Mouse (Mus musculus): ENCODE results near the gene Phf23. TPM values are rescaled to one million over a fixed set of nuclear protein-coding genes. Genes with fewer than 3 reads are reported as not detected.

Gene Phf23
- polyA plus RNA-seq, 1 experiment from 2014 or later, result 28.8 TPM

DNA sequence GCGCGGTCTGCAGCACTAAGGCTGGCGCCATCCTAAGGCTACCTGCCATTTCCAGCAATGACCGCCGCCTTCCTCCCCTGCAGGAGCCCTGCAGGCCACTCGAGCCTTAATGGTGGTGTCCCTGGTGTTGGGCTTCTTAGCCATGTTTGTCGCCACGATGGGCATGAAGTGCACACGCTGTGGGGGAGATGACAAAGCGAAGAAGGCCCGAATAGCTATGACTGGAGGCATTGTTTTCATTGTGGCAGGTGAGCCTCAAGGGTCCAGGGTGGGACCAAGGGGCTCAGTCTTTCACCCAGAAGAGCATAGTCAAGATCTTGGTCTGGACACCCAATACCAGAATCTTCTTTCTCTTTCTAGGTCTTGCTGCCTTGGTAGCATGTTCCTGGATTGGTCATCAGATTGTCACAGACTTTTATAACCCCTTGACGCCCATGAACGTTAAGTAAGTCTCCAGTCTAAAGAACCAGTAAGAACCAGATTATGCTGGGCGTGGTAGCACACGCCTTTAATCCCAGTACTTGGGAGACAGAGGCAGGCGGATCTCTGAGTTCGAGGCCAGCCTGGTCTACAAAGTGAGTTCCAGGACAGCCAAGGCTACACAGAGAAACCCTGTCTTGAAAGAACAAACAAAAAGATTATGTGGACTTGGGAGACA is 28.6 kb upstream of the Phf23 start:
- no peaks in the 10 kb centered on the region for H3K9me3 ChIP-seq (ENCODE audit: control insufficient read depth, low read length)
- WGBS, result 37% methylated on average over 15 of the region's 17 CpGs
- H3K4me2 ChIP-seq (ENCODE audit: low read depth, low read length), result peak overlapping the region; percentile 38
- peaks cover 19% of the 10 kb centered on the region for H3K36me3 ChIP-seq (ENCODE audit: control insufficient read depth, insufficient read depth, low read length)
- H3K27me3 ChIP-seq (ENCODE audit: control insufficient read depth, insufficient read depth, low read length), result peaks cover 48% of the 10 kb centered on the region
- H3K9ac ChIP-seq (replicated peaks; ENCODE audit: low read depth, low read length), result no peak overlapping the region
- H3K27ac ChIP-seq (ENCODE audit: low read depth, low read length), result no peak overlapping the region
- no peak for ATAC-seq (ENCODE audit: low read depth)
- H3K4me1 ChIP-seq (ENCODE audit: control insufficient read depth, insufficient read depth, low read length), result peaks cover 9% of the 10 kb centered on the region; the same call in 1 of the 2 replicates
- H3K4me3 ChIP-seq (ENCODE audit: low read depth, low read length), result peak overlapping the region; percentile 21; the same call in 1 of the 2 replicates

DNA sequence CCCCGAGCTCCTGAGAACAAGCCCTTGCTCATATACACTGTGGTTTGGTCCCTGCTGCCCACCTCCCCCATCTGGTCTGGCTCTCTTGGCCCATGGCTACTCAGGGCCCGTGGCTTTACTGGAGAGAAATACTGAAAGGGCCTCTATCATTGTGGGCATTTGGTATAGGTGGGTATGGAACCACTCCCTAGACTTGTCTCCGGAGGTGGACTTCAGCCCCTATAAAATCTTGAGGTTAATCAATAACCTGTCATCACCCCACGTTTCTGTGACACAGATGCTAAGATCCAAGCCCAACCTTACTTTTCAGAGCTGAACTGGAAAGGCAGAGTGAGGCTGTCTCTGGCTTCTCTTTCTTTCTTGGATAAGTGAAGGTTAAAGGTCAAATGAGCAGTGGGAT is 26.8 kb upstream of the Phf23 start:
- Histone ChIP-seq H3K27me3 (ENCODE audit: control insufficient read depth, insufficient read depth, low read length) (peaks cover 38% of the 10 kb centered on the region), H3K4me2 (ENCODE audit: low read depth, low read length) (no peak overlapping the region), H3K36me3 (ENCODE audit: control insufficient read depth, insufficient read depth, low read length) (peaks cover 23% of the 10 kb centered on the region), H3K4me1 (ENCODE audit: control insufficient read depth, insufficient read depth, low read length) (peaks cover 9% of the 10 kb centered on the region; the same call in 1 of the 2 replicates), H3K9ac (replicated peaks; ENCODE audit: low read depth, low read length) (no peak overlapping the region), H3K27ac (ENCODE audit: low read depth, low read length) (no peak overlapping the region), H3K9me3 (ENCODE audit: control insufficient read depth, low read length) (no peaks in the 10 kb centered on the region), H3K4me3 (ENCODE audit: low read depth, low read length) (no peak overlapping the region)
- WGBS, result 82% methylated on average over 4 of the region's 4 CpGs
- no peak for ATAC-seq (ENCODE audit: low read depth)

DNA sequence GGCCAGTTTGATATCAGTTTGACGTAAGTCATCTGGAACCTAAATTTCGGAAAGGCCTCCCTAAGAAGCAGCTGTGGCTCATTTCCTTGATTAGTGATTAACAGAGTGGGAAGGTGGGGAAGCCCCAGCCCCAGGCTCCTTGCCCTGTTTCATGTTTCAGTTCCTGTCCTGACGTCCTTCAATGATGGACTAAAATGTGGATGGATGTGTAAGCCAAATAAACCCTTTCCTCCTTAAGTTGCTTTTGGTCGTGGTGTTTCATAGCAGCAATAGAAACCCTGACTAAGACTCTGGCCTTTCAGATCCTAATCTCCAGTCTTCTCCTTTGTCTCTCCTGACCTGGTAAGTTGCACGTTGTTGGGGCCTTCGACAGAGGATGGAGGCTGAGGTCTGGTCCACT is 25.4 kb upstream of the Phf23 start:
- 90% methylated on average over 6 of the region's 6 CpGs for WGBS
- Histone ChIP-seq H3K4me1 (ENCODE audit: control insufficient read depth, insufficient read depth, low read length) (peaks cover 6% of the 10 kb centered on the region; the same call in 1 of the 2 replicates), H3K36me3 (ENCODE audit: control insufficient read depth, insufficient read depth, low read length) (peaks cover 35% of the 10 kb centered on the region)

DNA sequence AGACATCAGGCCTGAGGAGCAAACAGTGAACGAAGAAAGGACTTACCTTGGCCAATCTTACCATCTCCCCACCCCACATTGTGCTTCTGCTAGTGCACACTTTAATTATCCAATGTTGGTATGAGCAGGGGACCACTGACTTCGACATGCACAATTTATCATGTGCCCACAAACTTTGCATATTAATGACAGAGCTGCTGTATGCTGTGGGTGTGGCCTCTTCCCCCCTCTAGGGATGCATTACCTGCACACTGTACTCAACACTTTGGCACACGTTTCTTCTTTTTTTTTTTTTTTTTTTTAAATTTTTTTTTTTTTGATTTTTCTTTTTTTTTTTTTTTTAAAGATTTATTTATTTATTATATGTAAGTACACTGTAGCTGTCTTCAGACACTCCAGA is 24.8 kb upstream of the Phf23 start:
- H3K36me3 ChIP-seq (ENCODE audit: control insufficient read depth, insufficient read depth, low read length), result peaks cover 36% of the 10 kb centered on the region
- 88% methylated on average over 3 of the region's 3 CpGs for WGBS
- no peaks in the 10 kb centered on the region for H3K9me3 ChIP-seq (ENCODE audit: control insufficient read depth, low read length)
- H3K27me3 ChIP-seq (ENCODE audit: control insufficient read depth, insufficient read depth, low read length), result peaks cover 20% of the 10 kb centered on the region
- H3K9ac ChIP-seq (replicated peaks; ENCODE audit: low read depth, low read length), result no peak overlapping the region
- H3K4me3 ChIP-seq (ENCODE audit: low read depth, low read length), result no peak overlapping the region
- H3K27ac ChIP-seq (ENCODE audit: low read depth, low read length), result no peak overlapping the region
- ATAC-seq (ENCODE audit: low read depth), result no peak
- H3K4me2 ChIP-seq (ENCODE audit: low read depth, low read length), result no peak overlapping the region
- peaks cover 4% of the 10 kb centered on the region; the same call in 1 of the 2 replicates for H3K4me1 ChIP-seq (ENCODE audit: control insufficient read depth, insufficient read depth, low read length)

More for the DNA sequence above, 25.4 kb upstream of the Phf23 start:
- ATAC-seq (ENCODE audit: low read depth), result no peak
- Histone ChIP-seq H3K27ac (ENCODE audit: low read depth, low read length) (no peak overlapping the region), H3K27me3 (ENCODE audit: control insufficient read depth, insufficient read depth, low read length) (peaks cover 25% of the 10 kb centered on the region), H3K9ac (replicated peaks; ENCODE audit: low read depth, low read length) (no peak overlapping the region), H3K4me3 (ENCODE audit: low read depth, low read length) (no peak overlapping the region), H3K9me3 (ENCODE audit: control insufficient read depth, low read length) (no peaks in the 10 kb centered on the region), H3K4me2 (ENCODE audit: low read depth, low read length) (no peak overlapping the region)

DNA sequence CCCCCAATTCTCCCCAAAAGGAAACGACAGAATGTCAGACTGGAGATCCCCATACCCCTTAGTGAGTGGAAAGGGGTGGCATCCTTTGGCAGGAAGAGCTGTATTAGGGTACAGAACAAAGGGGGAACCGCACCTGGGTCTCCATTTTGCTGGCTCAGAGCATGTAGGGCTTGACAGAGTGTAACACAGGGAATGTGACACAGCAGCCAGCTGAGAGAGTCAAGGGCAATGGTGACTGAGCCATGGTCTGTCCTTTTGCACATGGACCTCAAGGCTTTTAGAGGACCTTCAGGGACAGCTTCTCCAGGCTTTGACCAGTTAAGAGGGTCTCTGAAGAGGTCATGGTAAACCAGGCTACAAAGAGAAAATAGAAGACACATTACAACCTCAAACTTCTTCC is 20.7 kb upstream of the Phf23 start:
- peaks cover 26% of the 10 kb centered on the region for H3K36me3 ChIP-seq (ENCODE audit: control insufficient read depth, insufficient read depth, low read length)
- WGBS, result 92% methylated on average over 2 of the region's 2 CpGs
- ATAC-seq (ENCODE audit: low read depth), result no peak

DNA sequence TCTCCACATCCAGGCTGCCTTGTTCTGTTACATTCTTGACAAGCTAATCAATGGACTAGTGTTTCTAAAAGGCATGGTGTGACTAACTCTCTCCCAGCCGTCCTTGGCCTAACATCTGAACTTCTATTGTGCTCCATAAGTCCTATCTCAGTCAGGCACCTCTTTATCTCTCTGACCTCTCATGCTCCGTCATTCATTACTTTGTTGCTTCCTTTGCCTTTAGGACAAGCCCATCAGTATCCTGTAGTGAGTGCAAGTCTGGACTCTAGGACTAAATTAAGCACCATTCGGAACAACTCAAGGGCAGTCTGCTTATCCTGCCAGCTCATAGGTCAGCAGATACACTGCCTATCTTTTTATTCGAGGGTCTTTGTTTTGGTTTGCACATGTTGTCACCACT is 19.3 kb upstream of the Phf23 start:
- Histone ChIP-seq H3K4me2 (ENCODE audit: low read depth, low read length) (no peak overlapping the region), H3K9ac (replicated peaks; ENCODE audit: low read depth, low read length) (no peak overlapping the region), H3K36me3 (ENCODE audit: control insufficient read depth, insufficient read depth, low read length) (peaks cover 21% of the 10 kb centered on the region), H3K27me3 (ENCODE audit: control insufficient read depth, insufficient read depth, low read length) (no peaks in the 10 kb centered on the region), H3K4me1 (ENCODE audit: control insufficient read depth, insufficient read depth, low read length) (peaks cover 4% of the 10 kb centered on the region; the same call in 1 of the 2 replicates), H3K27ac (ENCODE audit: low read depth, low read length) (no peak overlapping the region), H3K4me3 (ENCODE audit: low read depth, low read length) (no peak overlapping the region), H3K9me3 (ENCODE audit: control insufficient read depth, low read length) (no peaks in the 10 kb centered on the region)
- ATAC-seq (ENCODE audit: low read depth), result no peak
- 88% methylated on average over 4 of the region's 4 CpGs for WGBS

More for the DNA sequence above, 20.7 kb upstream of the Phf23 start:
- Histone ChIP-seq H3K4me2 (ENCODE audit: low read depth, low read length) (no peak overlapping the region), H3K4me1 (ENCODE audit: control insufficient read depth, insufficient read depth, low read length) (peaks cover 4% of the 10 kb centered on the region; the same call in 1 of the 2 replicates), H3K27ac (ENCODE audit: low read depth, low read length) (no peak overlapping the region), H3K4me3 (ENCODE audit: low read depth, low read length) (no peak overlapping the region), H3K9me3 (ENCODE audit: control insufficient read depth, low read length) (no peaks in the 10 kb centered on the region), H3K27me3 (ENCODE audit: control insufficient read depth, insufficient read depth, low read length) (no peaks in the 10 kb centered on the region), H3K9ac (replicated peaks; ENCODE audit: low read depth, low read length) (no peak overlapping the region)

DNA sequence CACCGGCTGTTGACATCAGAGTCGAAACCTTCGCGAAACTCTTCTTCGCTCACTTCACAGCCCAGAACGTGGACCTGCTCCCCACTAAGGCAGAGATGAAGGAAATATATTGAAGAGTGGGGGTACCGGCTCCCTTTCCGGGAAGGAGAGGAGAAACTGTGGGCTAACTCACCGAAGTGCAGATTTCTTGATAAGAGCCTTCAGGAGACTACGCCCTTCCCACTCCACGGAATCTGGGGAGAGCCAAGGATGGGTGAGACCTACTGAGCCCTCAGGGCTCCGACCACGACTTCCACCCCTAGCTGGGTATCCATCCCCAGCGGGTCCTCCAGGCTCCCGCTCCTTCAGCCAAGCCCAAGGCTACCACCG is 15.8 kb upstream of the Phf23 start:
- Histone ChIP-seq H3K27ac (ENCODE audit: low read depth, low read length) (peak overlapping the region; percentile 96), H3K4me2 (ENCODE audit: low read depth, low read length) (peak overlapping the region; percentile 91), H3K9me3 (ENCODE audit: control insufficient read depth, low read length) (no peaks in the 10 kb centered on the region), H3K9ac (replicated peaks; ENCODE audit: low read depth, low read length) (peak overlapping the region; percentile 97), H3K36me3 (ENCODE audit: control insufficient read depth, insufficient read depth, low read length) (peaks cover 20% of the 10 kb centered on the region), H3K4me1 (ENCODE audit: control insufficient read depth, insufficient read depth, low read length) (peaks cover 23% of the 10 kb centered on the region), H3K27me3 (ENCODE audit: control insufficient read depth, insufficient read depth, low read length) (no peaks in the 10 kb centered on the region), H3K4me3 (ENCODE audit: low read depth, low read length) (peak overlapping the region; percentile 100)
- ATAC-seq (ENCODE audit: low read depth), result no peak
- 3% methylated on average over 16 of the region's 16 CpGs for WGBS

DNA sequence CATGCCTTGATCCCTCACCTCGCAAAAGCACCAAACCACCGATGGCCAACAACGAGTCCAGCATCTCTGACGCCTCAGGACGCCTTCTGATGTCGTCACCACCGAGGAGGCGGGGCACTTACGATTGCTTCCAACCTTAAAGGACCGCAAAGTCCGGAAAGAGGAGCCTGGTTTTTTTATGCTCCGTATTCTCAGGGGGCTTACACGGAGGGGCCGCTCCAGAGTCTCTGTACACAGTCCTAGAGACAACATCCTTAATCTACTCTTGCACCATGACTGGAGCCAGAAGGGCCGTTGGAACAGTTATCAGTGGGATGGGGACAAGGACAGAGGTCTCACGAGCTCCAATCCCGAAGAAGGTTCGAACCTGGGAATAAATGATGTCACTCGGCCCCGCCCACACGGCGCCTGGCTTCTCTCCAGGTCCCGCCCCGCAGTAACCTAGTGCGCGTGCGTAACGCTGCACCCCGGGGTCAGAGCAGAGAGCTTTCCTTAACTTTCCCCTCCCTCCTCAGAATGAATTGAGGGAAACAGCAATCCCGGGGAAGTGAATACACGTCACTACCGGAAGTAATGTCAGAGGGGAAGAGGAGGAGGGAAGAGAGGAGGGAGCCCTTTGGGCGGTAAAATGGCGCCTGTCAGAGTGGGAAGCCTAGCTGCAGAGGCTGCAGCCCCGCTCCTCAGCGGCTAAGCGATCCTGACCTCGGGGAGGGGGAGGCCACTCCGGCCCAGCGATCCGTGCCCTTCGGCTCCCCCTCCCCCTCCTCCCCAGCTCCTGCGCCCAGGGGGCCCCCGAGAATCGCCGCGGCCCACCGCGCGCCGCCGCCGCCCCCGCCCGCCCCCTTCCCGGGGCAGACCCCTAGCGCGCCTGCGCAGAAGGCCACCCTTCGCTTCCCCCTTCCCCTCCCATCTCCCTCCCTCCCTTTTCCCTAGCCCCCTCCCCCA is 15.1 kb upstream of the Phf23 start:
- H3K36me3 ChIP-seq (ENCODE audit: control insufficient read depth, insufficient read depth, low read length), result peaks cover 21% of the 10 kb centered on the region
- peaks cover 23% of the 10 kb centered on the region for H3K4me1 ChIP-seq (ENCODE audit: control insufficient read depth, insufficient read depth, low read length)
- peak overlapping the region; percentile 97 for H3K9ac ChIP-seq (replicated peaks; ENCODE audit: low read depth, low read length)
- H3K27ac ChIP-seq (ENCODE audit: low read depth, low read length), result peak overlapping the region; percentile 96
- under 1% methylated on average over 34 of the region's 60 CpGs for WGBS
- no peaks in the 10 kb centered on the region for H3K9me3 ChIP-seq (ENCODE audit: control insufficient read depth, low read length)
- ATAC-seq (ENCODE audit: low read depth), result peak; percentile 90
- H3K4me3 ChIP-seq (ENCODE audit: low read depth, low read length), result peak overlapping the region; percentile 100
- H3K4me2 ChIP-seq (ENCODE audit: low read depth, low read length), result peak overlapping the region; percentile 91
- no peaks in the 10 kb centered on the region for H3K27me3 ChIP-seq (ENCODE audit: control insufficient read depth, insufficient read depth, low read length)
